Mouse (Mus musculus) limb, embryonic 10.5 days (tissue): ENCODE data around the gene Acsl5. TPM values are rescaled to one million over a fixed set of nuclear protein-coding genes. Genes with fewer than 3 reads are reported as not detected.

Source experiments
- polyA plus RNA-seq: library from polyadenylated mRNA; unstranded; fragments of >200 nt; fragmentation: Nextera tagmentation; extraction: Ambion mirVana; gene quantifications from 2 replicates; pipeline ENCODE4 v1.2.1, GENCODE M21; 2016

Gene Acsl5
- polyA plus RNA-seq, 1 experiment from 2014 or later, result 15.4 TPM

Other genes starting within 250 kb of the Acsl5 start
- gene Gpam, start 124.7 kb upstream of the Acsl5 start, polyA plus RNA-seq, result 15.8 and 16.2 TPM in 2 replicates
- not detected in 2 replicates for gene Tectb, start 71.2 kb upstream of the Acsl5 start, polyA plus RNA-seq
- gene Gucy2g, start 10.7 kb upstream of the Acsl5 start, polyA plus RNA-seq, result not detected in 2 replicates
- gene Zdhhc6, start 64.1 kb downstream of the Acsl5 start, polyA plus RNA-seq, result 113 and 120 TPM in 2 replicates
- 26.3 and 29.8 TPM in 2 replicates for gene Vti1a, start 64.4 kb downstream of the Acsl5 start, polyA plus RNA-seq